ENCODE assay signal across 11 mouse cellular contexts in genomic region chr6:104999601-105000000, GRCm38 (mm10).
"Had no signal": no experiment of that assay in that cellular context is flagged by ENCODE, and none has a peak within 500 bp of the region (broad histone marks: within the 10 kb centered on the region; RNA-seq: fewer than 3 reads in every experiment).

No protein-coding gene starts in this region.

- H3K9me3 ChIP-seq: limb, embryonic 13.5 days; midbrain, embryonic 13.5 days; stomach, embryonic 15.5 days had no signal

- H3K27ac ChIP-seq: limb, embryonic 13.5 days; liver, embryonic 14.5 days; midbrain, embryonic 13.5 days; stomach, embryonic 15.5 days had no signal

- H3K9ac ChIP-seq: limb, embryonic 13.5 days; liver, embryonic 14.5 days; midbrain, embryonic 13.5 days; stomach, embryonic 15.5 days had no signal

- H3K27me3 ChIP-seq: limb, embryonic 13.5 days; midbrain, embryonic 13.5 days; stomach, embryonic 15.5 days had no signal

- H3K36me3 ChIP-seq: limb, embryonic 13.5 days; midbrain, embryonic 13.5 days; stomach, embryonic 15.5 days had no signal

- H3K4me3 ChIP-seq: limb, embryonic 13.5 days; midbrain, embryonic 13.5 days; stomach, embryonic 15.5 days had no signal

- H3K4me2 ChIP-seq: limb, embryonic 13.5 days; midbrain, embryonic 13.5 days; stomach, embryonic 15.5 days had no signal

- DNase-seq: kidney, adult 9 months; kidney, postnatal 10 days; left cerebral cortex, postnatal 4 days; lung, adult 18-20 months; right cerebral cortex, postnatal 14 days; thymus, adult 2 months; thymus, postnatal 25 days had no signal

- ATAC-seq: midbrain, embryonic 13.5 days had no signal

- H3K4me1 ChIP-seq: limb, embryonic 13.5 days; midbrain, embryonic 13.5 days; stomach, embryonic 15.5 days had no signal
